Mouse (Mus musculus): ENCODE measurements around the gene Ckmt1. TPM values are rescaled to one million over a fixed set of nuclear protein-coding genes. Genes with fewer than 3 reads are reported as not detected.

The Ckmt1 gene
- polyA plus RNA-seq (2015; fragmentation: Nextera tagmentation; extraction: Ambion mirVana), result 11.3 and 11.9 TPM in 2 replicates

DNA sequence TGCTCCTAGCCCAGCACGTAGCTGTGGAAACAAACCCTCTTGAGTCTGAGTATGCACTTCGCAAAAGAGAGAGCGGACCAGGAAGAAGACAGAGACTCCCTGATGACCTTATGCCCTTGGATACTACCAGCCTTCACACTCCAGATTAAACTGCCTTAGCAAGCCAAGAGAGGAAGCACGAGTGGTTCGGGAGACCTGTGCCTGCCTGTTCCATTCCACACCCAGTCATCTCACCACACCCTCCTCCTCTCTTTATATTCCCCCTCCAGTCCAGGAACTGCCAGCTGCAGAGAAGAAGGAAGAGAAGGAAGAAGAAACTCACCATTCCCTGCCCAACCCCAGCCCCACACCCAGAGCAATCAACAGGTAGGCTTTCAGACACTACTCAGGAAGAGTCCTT lies at the start of gene Ckmt1:
Gene Ckmt1 (plus strand): TSS at position 221 of the 400 bp plus-strand sequence.
- 63% methylated on average over 5 of the region's 5 CpGs for WGBS
- no peak for ATAC-seq
- H3K4me1 ChIP-seq, result peaks cover 14% of the 10 kb centered on the region
- H3K27ac ChIP-seq, result no peak within 1 kb of the TSS
- H3K27me3 ChIP-seq, result peaks cover 39% of the 10 kb centered on the region
- no peaks in the 10 kb centered on the region for H3K36me3 ChIP-seq (ENCODE audit: poor library complexity, severe bottlenecking)
- peak within 1 kb of the TSS; percentile 60 for H3K4me2 ChIP-seq
- peak within 1 kb of the TSS; percentile 61 for H3K9ac ChIP-seq
- H3K4me3 ChIP-seq, result peak within 1 kb of the TSS; percentile 37
- H3K9me3 ChIP-seq (replicated peaks), result no peaks in the 10 kb centered on the region

DNA sequence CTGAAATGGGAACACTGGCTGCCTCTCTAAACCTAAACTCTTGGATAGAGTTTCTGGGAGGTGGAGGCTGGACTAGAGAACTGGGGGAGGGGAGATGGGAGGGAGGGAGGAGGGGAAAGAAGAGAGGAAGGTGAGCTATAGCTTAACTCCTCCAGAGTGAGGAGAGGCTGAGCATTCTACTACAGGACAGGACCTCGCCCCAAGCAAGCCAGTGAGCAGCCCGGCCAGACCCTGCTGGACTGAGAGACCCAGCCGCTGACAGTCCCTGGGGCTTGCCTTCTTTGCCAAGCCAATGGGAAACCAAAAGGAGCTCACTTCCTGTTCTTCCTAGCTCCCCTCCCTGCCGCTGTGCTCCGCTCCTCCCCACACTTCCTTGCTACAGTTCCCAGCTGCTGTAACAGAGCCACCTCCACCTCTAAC lies 48.5 kb upstream of the Ckmt1 start:
- WGBS, result 61% methylated on average over 5 of the region's 5 CpGs
- Histone ChIP-seq H3K9ac (no peak overlapping the region), H3K27me3 (no peaks in the 10 kb centered on the region), H3K4me2 (no peak overlapping the region), H3K4me1 (no peaks in the 10 kb centered on the region), H3K36me3 (ENCODE audit: poor library complexity, severe bottlenecking) (peaks cover 65% of the 10 kb centered on the region), H3K27ac (no peak overlapping the region), H3K4me3 (no peak overlapping the region), H3K9me3 (replicated peaks) (no peaks in the 10 kb centered on the region)
- no peak for ATAC-seq

DNA sequence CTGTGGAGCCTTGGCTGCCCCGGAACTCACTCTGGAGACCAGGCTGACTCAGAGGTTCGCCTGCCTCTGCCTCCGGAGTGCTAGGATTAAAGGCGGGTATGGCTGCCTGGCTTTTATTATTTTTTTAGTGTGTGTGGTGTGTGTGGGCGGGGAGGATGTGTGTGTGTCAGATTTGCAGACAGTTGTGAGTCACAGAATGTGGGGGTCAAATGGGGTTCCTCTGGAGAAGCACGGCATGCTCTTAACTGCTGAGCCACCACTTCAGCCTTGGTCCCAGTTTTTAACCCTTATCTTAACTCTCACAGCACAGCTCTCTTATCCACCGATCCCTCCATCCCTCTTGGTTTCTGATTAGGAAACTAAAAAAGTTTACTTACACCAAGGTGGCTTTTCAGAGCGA lies 41.2 kb upstream of the Ckmt1 start:
- Histone ChIP-seq H3K4me3 (no peak overlapping the region), H3K4me2 (no peak overlapping the region), H3K27me3 (no peaks in the 10 kb centered on the region), H3K9me3 (replicated peaks) (no peaks in the 10 kb centered on the region), H3K27ac (no peak overlapping the region), H3K9ac (no peak overlapping the region), H3K36me3 (ENCODE audit: poor library complexity, severe bottlenecking) (peaks cover 20% of the 10 kb centered on the region), H3K4me1 (no peaks in the 10 kb centered on the region)
- ATAC-seq, result no peak
- WGBS, result 87% methylated on average over 8 of the region's 8 CpGs

DNA sequence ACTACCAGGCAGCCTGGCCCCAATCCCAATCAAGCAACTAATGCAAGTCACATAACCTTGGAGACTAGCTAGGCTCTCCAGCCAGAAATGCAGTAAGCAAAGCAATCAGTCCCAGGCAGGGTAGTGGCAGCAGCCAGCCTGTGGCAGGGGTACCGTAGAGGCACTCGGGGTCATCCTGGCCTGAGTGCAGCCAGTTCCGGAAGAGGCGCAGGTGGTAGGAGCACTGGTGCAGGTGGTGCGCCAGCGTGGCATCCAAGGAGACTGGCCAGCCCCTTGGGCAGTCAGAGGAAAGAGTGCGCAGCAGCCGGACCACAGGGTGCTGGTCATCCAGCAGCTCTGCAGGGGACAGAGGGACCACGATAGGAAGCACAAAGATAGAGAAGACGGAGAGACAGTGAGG lies 34.5 kb upstream of the Ckmt1 start:
- no peak for ATAC-seq
- WGBS, result 92% methylated on average over 10 of the region's 10 CpGs
- no peaks in the 10 kb centered on the region for H3K9me3 ChIP-seq (replicated peaks)
- no peak overlapping the region for H3K27ac ChIP-seq
- peaks cover 14% of the 10 kb centered on the region for H3K36me3 ChIP-seq (ENCODE audit: poor library complexity, severe bottlenecking)
- H3K4me1 ChIP-seq, result no peaks in the 10 kb centered on the region
- no peak overlapping the region for H3K4me3 ChIP-seq
- no peaks in the 10 kb centered on the region for H3K27me3 ChIP-seq
- no peak overlapping the region for H3K4me2 ChIP-seq
- no peak overlapping the region for H3K9ac ChIP-seq

DNA sequence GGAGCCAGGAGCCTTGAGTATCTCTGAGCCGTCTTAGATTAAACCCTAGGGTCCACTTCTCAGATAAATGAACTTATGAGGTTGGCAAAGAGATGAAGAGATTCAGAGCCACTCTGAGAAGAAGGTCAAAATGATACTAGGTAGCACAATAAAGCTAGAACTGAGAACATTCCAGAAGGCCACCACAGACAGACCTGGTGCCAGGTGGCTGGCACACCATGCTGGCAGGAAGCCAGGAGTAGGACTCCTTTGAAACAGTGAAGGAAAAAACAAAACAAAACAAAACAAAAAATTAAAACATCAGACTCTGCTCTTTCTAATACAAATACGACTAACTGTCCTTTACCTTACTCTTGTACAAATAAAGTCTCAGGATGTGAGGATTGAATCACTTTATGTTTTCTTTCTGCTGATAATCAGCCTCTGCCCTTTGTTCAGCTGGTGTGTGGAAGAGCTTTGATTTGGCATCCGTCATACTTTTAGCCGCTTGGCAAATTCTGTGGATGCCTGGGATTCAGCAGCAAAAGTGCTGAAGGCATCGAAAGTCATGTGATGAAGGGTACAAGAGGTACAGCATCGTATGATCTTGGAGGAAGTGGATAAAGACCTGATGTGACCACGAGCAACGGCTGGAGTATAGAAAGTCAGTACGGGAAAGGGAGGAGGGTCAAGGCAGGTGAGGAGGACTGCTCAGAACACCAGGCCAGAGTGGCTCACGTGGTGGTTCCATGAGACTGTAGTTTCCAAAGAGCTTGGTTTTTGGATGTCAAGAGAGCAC lies 33.6 kb upstream of the Ckmt1 start:
- H3K36me3 ChIP-seq (ENCODE audit: poor library complexity, severe bottlenecking), result peaks cover 15% of the 10 kb centered on the region
- H3K27me3 ChIP-seq, result no peaks in the 10 kb centered on the region
- 84% methylated on average over 10 of the region's 10 CpGs for WGBS
- no peak overlapping the region for H3K27ac ChIP-seq
- no peaks in the 10 kb centered on the region for H3K9me3 ChIP-seq (replicated peaks)
- H3K4me1 ChIP-seq, result no peaks in the 10 kb centered on the region
- no peak for ATAC-seq
- H3K4me3 ChIP-seq, result no peak overlapping the region
- no peak overlapping the region for H3K9ac ChIP-seq
- no peak overlapping the region for H3K4me2 ChIP-seq

DNA sequence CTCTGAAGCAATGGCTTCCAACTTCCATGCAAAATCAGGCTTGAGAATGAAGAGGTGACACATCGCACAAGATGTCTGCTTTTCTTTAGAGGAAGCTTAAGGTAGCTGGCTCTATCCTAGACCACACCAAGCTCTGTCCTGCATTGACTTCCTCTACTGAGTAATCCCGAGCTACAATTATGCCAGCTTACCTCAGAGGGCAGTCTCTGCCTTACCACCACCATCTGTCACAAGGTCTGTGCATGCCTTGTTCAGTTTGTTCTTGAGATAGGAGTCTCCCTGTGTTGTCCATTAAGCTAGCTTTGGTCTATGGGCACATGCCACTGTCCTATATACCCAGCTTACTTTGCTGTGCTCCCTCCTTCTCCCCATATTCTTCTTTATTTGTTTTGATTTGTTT lies 28.0 kb upstream of the Ckmt1 start:
- Histone ChIP-seq H3K27me3 (no peaks in the 10 kb centered on the region), H3K27ac (no peak overlapping the region), H3K36me3 (ENCODE audit: poor library complexity, severe bottlenecking) (peaks cover 32% of the 10 kb centered on the region; the same call in 1 of the 2 replicates), H3K4me1 (no peaks in the 10 kb centered on the region), H3K4me3 (no peak overlapping the region), H3K4me2 (no peak overlapping the region), H3K9ac (no peak overlapping the region), H3K9me3 (replicated peaks) (no peaks in the 10 kb centered on the region)
- ATAC-seq, result no peak
- WGBS, result 91% methylated on average over 2 of the region's 2 CpGs

DNA sequence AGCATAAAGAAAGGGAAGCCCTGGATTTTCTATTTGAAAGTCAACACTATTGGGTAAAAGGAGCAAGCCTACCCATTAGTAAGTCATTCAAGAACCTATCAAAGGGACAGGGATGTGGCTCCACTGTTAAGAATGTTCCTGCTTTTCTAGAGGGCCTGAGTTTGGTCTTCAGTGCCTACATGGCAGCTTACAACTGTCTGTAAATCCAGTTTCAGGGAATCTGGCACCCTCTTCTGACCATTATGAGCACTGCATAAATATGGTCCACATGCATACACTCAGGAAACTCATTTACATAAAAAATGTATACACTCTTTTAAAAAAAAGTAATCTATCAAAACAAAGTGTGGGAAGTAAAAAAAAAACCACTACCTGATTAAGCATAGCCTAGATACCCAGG lies 18.5 kb upstream of the Ckmt1 start:
- H3K36me3 ChIP-seq (ENCODE audit: poor library complexity, severe bottlenecking), result peaks cover 33% of the 10 kb centered on the region

DNA sequence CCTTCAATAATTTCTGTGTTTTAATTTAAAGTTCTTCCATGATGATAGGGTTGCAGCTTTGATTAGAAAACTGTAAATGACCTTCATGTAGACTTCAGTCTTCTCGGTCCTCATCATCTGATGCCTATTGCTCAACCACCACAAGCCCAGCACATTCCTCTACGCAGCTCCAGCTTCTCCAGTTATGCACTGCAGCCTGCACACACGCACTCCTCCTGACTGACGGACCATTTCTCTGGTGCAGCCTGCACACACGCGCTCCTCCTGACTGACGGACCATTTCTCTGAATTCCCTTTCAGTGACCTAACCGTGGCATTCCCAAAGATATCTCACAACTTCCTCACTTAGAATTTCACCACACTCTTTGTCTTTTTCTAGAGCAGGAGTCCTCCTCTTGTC lies 4.4 kb upstream of the Ckmt1 start:
- Histone ChIP-seq H3K9ac (no peak overlapping the region), H3K4me2 (no peak overlapping the region), H3K4me1 (peaks cover 7% of the 10 kb centered on the region), H3K4me3 (no peak overlapping the region), H3K27ac (no peak overlapping the region), H3K27me3 (peaks cover 24% of the 10 kb centered on the region), H3K36me3 (ENCODE audit: poor library complexity, severe bottlenecking) (peaks cover 17% of the 10 kb centered on the region), H3K9me3 (replicated peaks) (no peaks in the 10 kb centered on the region)
- no peak for ATAC-seq
- 79% methylated on average over 8 of the region's 8 CpGs for WGBS

More for the DNA sequence above, 18.5 kb upstream of the Ckmt1 start:
- Histone ChIP-seq H3K4me3 (no peak overlapping the region), H3K9ac (no peak overlapping the region), H3K4me2 (no peak overlapping the region), H3K27ac (no peak overlapping the region), H3K27me3 (no peaks in the 10 kb centered on the region), H3K9me3 (replicated peaks) (no peaks in the 10 kb centered on the region), H3K4me1 (no peaks in the 10 kb centered on the region)
- no peak for ATAC-seq

DNA sequence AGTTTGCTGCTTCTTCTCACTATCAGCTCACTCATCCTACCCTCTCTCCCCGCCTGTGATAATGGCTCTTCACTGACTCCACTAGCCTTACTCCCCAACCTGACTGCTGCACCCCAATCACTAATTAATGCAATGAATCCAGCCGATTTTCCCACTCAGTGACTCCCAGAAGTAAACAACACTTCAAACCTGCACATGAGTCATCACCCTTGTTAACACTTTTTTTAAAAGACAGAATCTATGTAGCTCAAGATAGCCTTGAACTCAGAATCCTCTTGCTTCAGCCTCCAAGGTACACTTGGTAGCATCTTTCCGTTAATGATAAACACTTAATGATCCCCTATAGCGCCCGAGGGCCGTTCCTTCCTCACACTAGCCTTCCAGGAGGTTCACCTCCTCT lies 3.1 kb upstream of the Ckmt1 start:
- Histone ChIP-seq H3K4me3 (peak overlapping the region; percentile 71), H3K9me3 (replicated peaks) (no peaks in the 10 kb centered on the region), H3K36me3 (ENCODE audit: poor library complexity, severe bottlenecking) (peaks cover 9% of the 10 kb centered on the region; the same call in 1 of the 2 replicates), H3K27me3 (peaks cover 33% of the 10 kb centered on the region), H3K9ac (peak overlapping the region; percentile 85), H3K27ac (peak overlapping the region; percentile 74), H3K4me2 (peak overlapping the region; percentile 84), H3K4me1 (peaks cover 14% of the 10 kb centered on the region)
- ATAC-seq, result no peak
- WGBS, result 3% methylated on average over 6 of the region's 6 CpGs

DNA sequence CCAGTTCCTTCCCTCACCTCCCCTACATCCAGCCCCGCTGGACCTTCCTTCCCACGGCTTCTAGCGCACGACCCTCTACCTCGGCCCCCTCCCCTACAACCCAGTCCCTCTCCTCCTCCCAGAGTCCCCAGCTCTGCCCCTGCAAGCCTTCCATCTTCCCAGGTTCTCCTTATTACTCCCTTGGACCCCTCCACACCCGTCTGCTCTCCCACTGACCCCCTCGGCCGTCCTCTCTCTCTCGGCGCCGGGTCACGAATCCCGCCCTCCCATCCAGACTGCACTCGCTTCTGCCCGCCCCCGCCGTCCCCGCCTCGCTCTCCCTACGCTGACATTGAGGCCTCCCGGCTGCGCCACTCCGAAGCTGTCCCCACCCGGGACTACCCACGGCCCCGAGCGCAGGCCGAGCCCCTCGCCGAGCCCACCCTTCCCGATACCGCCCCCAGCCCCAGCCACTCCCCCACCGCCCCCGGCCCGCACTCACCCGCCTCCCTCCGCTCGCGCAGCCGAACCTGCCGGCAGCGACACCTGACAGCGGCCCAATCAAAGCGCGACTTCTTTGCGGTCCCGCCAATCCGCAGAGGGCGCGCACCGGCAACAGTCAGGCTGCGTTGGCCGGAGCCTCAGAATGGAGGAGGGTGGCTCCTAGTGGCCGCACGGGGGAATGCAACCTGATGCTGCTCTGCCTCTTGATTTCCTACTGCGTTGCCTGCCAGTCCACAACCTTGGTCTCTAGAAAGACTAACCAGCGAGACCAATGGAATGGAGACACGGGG lies 2.5 kb upstream of the Ckmt1 start, which contains the start of gene Ppip5k1:
Gene Ppip5k1 (minus strand): TSS at position 577 of the 773 bp plus-strand sequence.
- peak; percentile 98 for ATAC-seq
- peak within 1 kb of the TSS; percentile 84 for H3K4me2 ChIP-seq
- H3K36me3 ChIP-seq (ENCODE audit: poor library complexity, severe bottlenecking), result peaks cover 4% of the 10 kb centered on the region; the same call in 1 of the 2 replicates
- no peaks in the 10 kb centered on the region for H3K9me3 ChIP-seq (replicated peaks)
- H3K9ac ChIP-seq, result peak within 1 kb of the TSS; percentile 85
- H3K27me3 ChIP-seq, result peaks cover 39% of the 10 kb centered on the region
- under 1% methylated on average over 56 of the region's 58 CpGs for WGBS
- H3K4me3 ChIP-seq, result peak within 1 kb of the TSS; percentile 71
- H3K27ac ChIP-seq, result peak within 1 kb of the TSS; percentile 74
- H3K4me1 ChIP-seq, result peaks cover 14% of the 10 kb centered on the region

DNA sequence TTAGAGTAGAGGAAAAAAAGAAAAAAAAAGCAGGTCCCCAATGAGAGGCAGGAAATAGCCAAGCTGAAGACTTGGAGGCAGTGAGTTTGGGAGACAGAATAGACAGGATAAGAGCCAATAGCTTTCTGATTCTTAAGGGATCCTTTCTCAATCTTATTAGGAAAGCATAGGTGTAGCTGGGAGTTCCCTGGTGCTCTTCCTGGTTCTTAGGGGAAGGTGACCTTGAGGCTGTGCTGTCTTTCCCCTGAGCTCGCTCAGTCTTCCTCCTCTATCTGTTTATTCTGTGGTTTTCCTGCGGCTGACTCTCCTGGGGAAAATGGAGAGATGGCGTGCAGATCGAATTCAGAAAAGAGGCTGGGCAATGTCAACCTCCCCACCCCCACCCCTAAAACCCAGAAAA lies 447 bp downstream of the Ckmt1 start:
- Histone ChIP-seq H3K9me3 (replicated peaks) (no peaks in the 10 kb centered on the region), H3K4me2 (peak overlapping the region; percentile 60), H3K27ac (no peak overlapping the region), H3K27me3 (peaks cover 39% of the 10 kb centered on the region), H3K9ac (no peak overlapping the region), H3K4me3 (peak overlapping the region; percentile 37; the same call in 1 of the 2 replicates), H3K36me3 (ENCODE audit: poor library complexity, severe bottlenecking) (no peaks in the 10 kb centered on the region), H3K4me1 (peaks cover 14% of the 10 kb centered on the region)
- no peak for ATAC-seq
- 3% methylated on average over 4 of the region's 4 CpGs for whole genome bisulfite sequencing

DNA sequence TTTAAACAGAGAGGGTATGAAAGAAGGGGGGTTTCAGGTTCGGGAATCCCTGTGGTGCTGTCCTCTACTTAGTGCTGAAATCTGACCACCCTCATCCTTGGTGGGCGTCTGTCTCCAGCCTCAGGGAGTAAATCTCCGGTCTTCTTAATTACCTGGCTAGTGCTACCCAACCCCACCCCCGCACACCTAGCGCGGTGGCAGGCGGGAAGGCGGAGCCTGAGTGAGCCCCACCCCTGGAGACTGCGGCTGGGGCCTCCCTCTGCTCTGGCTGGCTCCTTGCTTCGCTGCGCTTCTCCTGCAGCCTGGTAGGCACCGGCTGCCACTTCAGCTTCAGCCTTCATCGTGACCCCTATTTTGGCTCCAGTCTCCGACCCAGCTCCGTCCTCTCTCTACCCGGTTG lies 867 bp downstream of the Ckmt1 start:
- peaks cover 14% of the 10 kb centered on the region for H3K4me1 ChIP-seq
- H3K4me3 ChIP-seq, result peak overlapping the region; percentile 37
- ATAC-seq, result peak; percentile 45; the same call in 1 of the 2 replicates
- peak overlapping the region; percentile 60 for H3K4me2 ChIP-seq
- no peaks in the 10 kb centered on the region for H3K9me3 ChIP-seq (replicated peaks)
- under 1% methylated on average over 16 of the region's 16 CpGs for WGBS
- H3K9ac ChIP-seq, result peak overlapping the region; percentile 61
- H3K27ac ChIP-seq, result no peak overlapping the region
- H3K27me3 ChIP-seq, result peaks cover 39% of the 10 kb centered on the region
- no peaks in the 10 kb centered on the region for H3K36me3 ChIP-seq (ENCODE audit: poor library complexity, severe bottlenecking)

All from forebrain, embryonic 13.5 days (tissue).